In genomic region chr15:28216358-28216757, GRCm38 (mm10) we compare ENCODE assay signal across 22 mouse cellular contexts. TPM values are rescaled to one million over a fixed set of nuclear protein-coding genes. Genes with fewer than 3 reads are reported as not detected.
DNase-seq lines count a peak whose midpoint lies in the region; ATAC-seq and TF ChIP-seq lines count a peak whose summit lies in the region.
"Had no signal": no experiment of that assay in that cellular context is flagged by ENCODE, and none has a peak within 500 bp of the region (broad histone marks: within the 10 kb centered on the region; RNA-seq: fewer than 3 reads in every experiment).

No protein-coding gene starts in this region.

- H3K4me1 ChIP-seq in neural tube, embryonic 11.5 days (ENCODE audit: control insufficient read depth, insufficient read depth, low read length): no peaks in the 10 kb centered on the region
- no peaks in the 10 kb centered on the region for H3K4me1 ChIP-seq in hindbrain, embryonic 15.5 days (replicated peaks)
- H3K4me1 ChIP-seq in cerebellum, adult 2 months (ENCODE audit: control insufficient read depth, insufficient read depth, low read length): no peaks in the 10 kb centered on the region
- H3K4me1 ChIP-seq: embryonic facial prominence, embryonic 15.5 days; heart, embryonic 13.5 days; intestine, embryonic 15.5 days had no signal

- H3K4me3 ChIP-seq in neural tube, embryonic 11.5 days (ENCODE audit: low read depth, low read length): no peak overlapping the region
- H3K4me3 ChIP-seq in hindbrain, embryonic 15.5 days: no peak overlapping the region
- H3K4me3 ChIP-seq in cerebellum, adult 2 months (replicated peaks; ENCODE audit: insufficient read depth, low read depth, low read length): no peak overlapping the region
- H3K4me3 ChIP-seq: embryonic facial prominence, embryonic 15.5 days; heart, embryonic 13.5 days; intestine, embryonic 15.5 days had no signal

- no peak overlapping the region for H3K4me2 ChIP-seq in neural tube, embryonic 11.5 days (ENCODE audit: low read depth)
- H3K4me2 ChIP-seq in hindbrain, embryonic 15.5 days: no peak overlapping the region
- H3K4me2 ChIP-seq: embryonic facial prominence, embryonic 15.5 days; heart, embryonic 13.5 days; intestine, embryonic 15.5 days; liver, embryonic 11.5 days had no signal

- H3K9me3 ChIP-seq in neural tube, embryonic 11.5 days (ENCODE audit: control insufficient read depth, low read length): no peaks in the 10 kb centered on the region
- no peaks in the 10 kb centered on the region for H3K9me3 ChIP-seq in hindbrain, embryonic 15.5 days
- H3K9me3 ChIP-seq: embryonic facial prominence, embryonic 15.5 days; heart, embryonic 13.5 days; intestine, embryonic 15.5 days had no signal

- peak; percentile 19 for DNase-seq in neural tube, embryonic 11.5 days (ENCODE audit: low spot score)
- DNase-seq in neural tube, embryonic 10.5 days (ENCODE audit: extremely low spot score, low spot score): no peak
- peak; percentile 10 for DNase-seq in embryo, embryonic 10.5 days (ENCODE audit: low spot score)
- no peak for DNase-seq in gastrocnemius, postnatal 4 days (ENCODE audit: low spot score in 2 of 2)
- DNase-seq in cerebellum, adult 9-10 months: no peak
- DNase-seq in cerebellum, adult 2 months: no peak
- DNase-seq: adrenal gland, postnatal 25 days; cerebellum, adult 9-11 months; forebrain, postnatal 0 days; gastrocnemius, postnatal 36 days; kidney, adult 9 months; kidney, postnatal 4 days; lung, adult 18-20 months; lung, postnatal 4 days; thymus, postnatal 36 days had no signal

- TF ChIP-seq POLR2A in cerebellum, adult 2 months (IDR thresholded peaks at IDR 0.05; ENCODE audit: borderline replicate concordance, insufficient read depth, low read length): no peak

- TF ChIP-seq CTCF in cerebellum, adult 2 months (IDR thresholded peaks at IDR 0.05; ENCODE audit: borderline replicate concordance, insufficient read depth, low read depth, low read length): no peak

- H3K36me3 ChIP-seq in neural tube, embryonic 11.5 days (ENCODE audit: control insufficient read depth, insufficient read depth, low read length): no peaks in the 10 kb centered on the region
- H3K36me3 ChIP-seq in hindbrain, embryonic 15.5 days: no peaks in the 10 kb centered on the region
- H3K36me3 ChIP-seq: embryonic facial prominence, embryonic 15.5 days; heart, embryonic 13.5 days; intestine, embryonic 15.5 days had no signal

- WGBS in neural tube, embryonic 11.5 days: 53% methylated on average over 8 of the region's 8 CpGs
- WGBS in hindbrain, embryonic 15.5 days: 26% methylated on average over 8 of the region's 8 CpGs
- 17% methylated on average over 8 of the region's 8 CpGs for WGBS in cerebellum, adult 2 months

- no peak overlapping the region for H3K9ac ChIP-seq in neural tube, embryonic 11.5 days (ENCODE audit: low read length)
- H3K9ac ChIP-seq in hindbrain, embryonic 15.5 days: no peak overlapping the region
- H3K9ac ChIP-seq: embryonic facial prominence, embryonic 15.5 days; forebrain, postnatal 0 days; heart, embryonic 13.5 days; intestine, embryonic 15.5 days had no signal

- no peak overlapping the region for H3K27ac ChIP-seq in neural tube, embryonic 11.5 days (ENCODE audit: low read depth, low read length)
- H3K27ac ChIP-seq in hindbrain, embryonic 15.5 days (replicated peaks): no peak overlapping the region
- no peak overlapping the region for H3K27ac ChIP-seq in cerebellum, adult 2 months (ENCODE audit: insufficient read depth, low read length)
- H3K27ac ChIP-seq: embryonic facial prominence, embryonic 15.5 days; heart, embryonic 13.5 days; intestine, embryonic 15.5 days had no signal

- ATAC-seq in neural tube, embryonic 11.5 days (ENCODE audit: insufficient read depth, low FRiP score, low TSS enrichment): no peak; the same call in 1 of the 2 replicates
- peak; percentile 72; the same call in 1 of the 2 replicates for ATAC-seq in hindbrain, embryonic 15.5 days (ENCODE audit: low FRiP score, low read depth)
- ATAC-seq: forebrain, postnatal 0 days; intestine, embryonic 15.5 days had no signal

- H3K27me3 ChIP-seq in neural tube, embryonic 11.5 days (ENCODE audit: control insufficient read depth, insufficient read depth, low read length): peaks cover 4% of the 10 kb centered on the region; the same call in 1 of the 2 replicates
- H3K27me3 ChIP-seq in hindbrain, embryonic 15.5 days: peaks cover 7% of the 10 kb centered on the region; the same call in 1 of the 2 replicates
- no peaks in the 10 kb centered on the region for H3K27me3 ChIP-seq in cerebellum, adult 2 months (ENCODE audit: control insufficient read depth, insufficient read depth, low read length)
- H3K27me3 ChIP-seq: embryonic facial prominence, embryonic 15.5 days; heart, embryonic 13.5 days; intestine, embryonic 15.5 days had no signal

RNA-seq across cellular contexts. Expression of gene Dnah5, which starts 12.8 kb away (rescaled TPM):
- 0.11 and 0.15 TPM in 2 replicates for polyA plus RNA-seq in neural tube, embryonic 11.5 days (2014; fragmentation: Nextera tagmentation; extraction: Ambion mirVana)
- 0.14 TPM in 2 replicates for polyA plus RNA-seq in hindbrain, embryonic 15.5 days (2015; fragmentation: Nextera tagmentation; extraction: Ambion mirVana)
- under 1 TPM; 0.08 to 0.10 TPM for total RNA-seq in gastrocnemius, postnatal 4 days (2021)
- 0.25 TPM in 2 replicates for polyA plus RNA-seq in cerebellum, adult 2 months (2012; rRNA removed)
- total RNA-seq: gastrocnemius, postnatal 36 days; neutrophil, adult 5-6 weeks had no signal
- polyA plus RNA-seq: heart, embryonic 13.5 days; limb, embryonic 11.5 days had no signal

Comparison
In these comparisons a context has a peak if more than half of its experiments do, and no peak if none do; other contexts are left out.
1. DNase-seq: peak in neural tube, embryonic 11.5 days (single experiment) and embryo, embryonic 10.5 days (single experiment); none in neural tube, embryonic 10.5 days (single experiment), gastrocnemius, postnatal 4 days (0 of 2), cerebellum, adult 9-10 months (single experiment) and cerebellum, adult 2 months (0 of 2).